Mouse (Mus musculus) lung, postnatal 4 days (tissue): ENCODE results near the gene Med13l.

Source experiments
- DNase-seq, 2 experiments: peaks; one replicate each; pipeline ENCODE4 v3.0.0; 2021

Gene Med13l

GRCm38 (mm10) chr5:118558841-118559240, 1.6 kb upstream of the Med13l start:
- no peak for DNase-seq

DNA sequence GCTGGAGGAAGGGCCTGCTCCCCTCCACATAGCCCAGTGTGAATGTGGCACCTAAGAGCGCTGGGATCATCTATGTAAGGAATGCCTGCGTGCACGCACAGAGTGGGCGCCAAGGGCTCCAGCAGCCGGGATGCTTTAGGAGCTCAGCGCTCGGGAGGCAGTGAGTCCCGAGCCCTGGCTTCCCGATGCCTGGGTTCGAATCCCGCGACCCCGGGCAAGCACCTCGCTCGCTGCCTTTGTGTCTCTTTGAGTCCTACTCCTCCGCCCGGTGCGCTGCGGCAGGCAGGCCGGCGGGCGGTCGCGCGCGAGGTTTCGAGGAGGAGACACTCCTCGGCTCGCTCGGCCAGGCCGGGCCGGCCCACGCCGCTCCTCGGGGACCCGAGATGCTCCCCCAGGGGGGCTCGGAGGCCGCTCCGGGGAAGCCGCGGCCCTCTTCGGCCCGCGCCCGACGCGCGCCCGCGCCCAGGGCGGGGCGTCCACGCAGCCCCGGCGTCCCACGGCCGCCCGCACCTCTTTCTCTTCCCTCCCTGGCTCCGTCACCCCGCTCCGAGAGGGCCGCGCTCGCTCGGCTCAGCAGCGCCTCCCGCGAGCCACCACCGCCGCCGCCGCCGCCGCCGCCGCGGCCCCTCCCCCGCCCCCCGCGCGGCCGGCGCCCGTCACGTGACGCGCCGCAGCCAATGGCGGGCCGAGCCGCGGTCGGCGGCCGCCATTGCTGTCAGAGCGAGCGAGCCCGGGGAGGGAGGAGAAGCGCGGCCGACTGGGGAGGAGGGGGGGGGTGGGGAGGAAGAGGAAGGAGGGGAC, 695 bp upstream of the Med13l start:
- peak; percentile 87 to 94 for DNase-seq

- DNase-seq: peak; percentile 49 to 57
These were observed 858 bp downstream of the Med13l start for GRCm38 (mm10) chr5:118561086-118561987.

GRCm38 (mm10) chr5:118562206-118562605, 1.7 kb downstream of the Med13l start:
- no peak for DNase-seq

GRCm38 (mm10) chr5:118563590-118563989, 3.1 kb downstream of the Med13l start:
- no peak for DNase-seq

DNA sequence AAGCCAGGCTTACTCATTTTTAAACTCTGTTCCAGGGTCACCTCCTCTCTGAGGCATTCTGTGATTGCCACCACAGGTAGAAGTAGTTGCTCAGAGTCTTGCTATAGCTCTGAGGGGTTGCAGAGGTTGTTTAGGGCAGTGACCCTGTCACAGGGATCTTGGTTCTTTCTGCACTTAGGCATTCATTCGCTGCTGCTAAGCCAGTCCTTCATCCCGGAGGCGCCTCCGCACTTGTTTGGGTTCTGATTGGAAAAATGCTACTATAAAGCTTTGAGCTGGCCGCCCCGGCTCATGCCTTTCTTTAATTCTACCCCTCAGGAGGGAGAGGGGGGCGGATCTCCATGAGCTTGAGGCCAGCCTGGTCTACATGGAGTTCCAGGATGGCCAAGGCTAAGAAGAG, 6.9 kb downstream of the Med13l start:
- no peak for DNase-seq

DNA sequence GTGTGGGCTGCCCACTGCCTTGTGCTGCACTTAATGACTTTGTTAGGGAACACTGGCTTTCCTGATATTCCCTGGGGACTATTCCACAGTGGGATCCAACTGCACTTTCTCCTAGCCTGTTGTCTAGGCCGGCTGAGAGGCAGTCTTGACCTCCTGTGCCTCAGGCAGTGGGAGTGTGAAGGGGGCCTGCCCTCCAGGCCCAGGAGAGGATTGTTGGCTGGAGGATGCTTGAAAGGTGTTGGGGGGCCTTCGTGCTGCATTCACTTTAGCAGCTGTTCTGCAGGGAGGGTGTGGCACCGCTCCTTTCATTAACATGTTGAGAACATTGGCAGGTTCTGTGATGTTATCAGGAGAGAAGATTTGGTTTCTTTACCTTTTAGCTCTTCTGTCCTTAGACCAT, 8.5 kb downstream of the Med13l start:
- DNase-seq: no peak

DNA sequence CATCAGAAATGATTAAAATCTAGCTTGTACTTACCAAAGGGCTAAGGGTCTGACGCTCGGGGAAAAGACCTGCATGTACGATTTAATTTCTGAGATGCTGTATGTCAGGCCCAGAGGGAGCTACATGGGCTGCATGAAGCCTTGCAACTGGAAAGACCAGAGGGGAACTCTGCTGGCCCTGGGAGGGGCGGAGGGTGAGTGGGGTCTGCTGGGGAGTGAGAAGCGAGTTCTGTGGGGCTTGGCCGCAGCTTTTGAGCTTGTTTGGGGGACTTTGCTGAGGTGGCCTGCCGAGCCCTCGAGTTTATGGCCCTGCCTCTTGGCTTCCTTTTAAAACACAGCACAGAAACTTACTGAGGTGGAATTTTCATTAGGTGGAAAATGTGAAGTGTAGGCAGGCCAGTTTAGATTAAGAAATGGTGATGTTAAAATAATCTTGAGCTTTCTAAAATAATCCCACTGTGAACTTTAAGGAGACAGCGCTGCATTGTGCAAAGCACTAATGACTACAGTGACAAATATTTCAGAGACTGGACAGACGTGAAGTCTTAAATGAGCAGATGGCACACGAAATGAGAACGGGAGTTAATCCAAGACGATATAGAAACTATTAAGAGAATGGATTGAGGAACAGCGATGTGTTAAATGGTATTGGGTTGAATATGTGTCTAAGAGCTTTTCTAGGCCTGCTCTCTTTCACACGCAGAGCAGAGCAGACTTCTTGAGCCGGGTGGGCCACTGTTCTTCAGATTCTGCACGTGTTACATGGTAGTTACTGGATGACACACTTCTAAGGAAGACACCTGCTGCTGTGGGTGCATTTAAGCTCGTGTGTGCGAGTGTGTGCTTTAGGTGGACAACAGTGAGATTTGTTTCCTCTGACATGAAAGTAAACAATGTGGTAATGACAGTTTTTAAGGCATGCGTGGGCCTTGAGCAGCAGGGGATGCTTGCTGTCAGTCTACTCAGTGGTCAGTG, 9.4 kb downstream of the Med13l start:
- no peak for DNase-seq

GRCm38 (mm10) chr5:118571504-118571903, 11.0 kb downstream of the Med13l start:
- DNase-seq: no peak

DNA sequence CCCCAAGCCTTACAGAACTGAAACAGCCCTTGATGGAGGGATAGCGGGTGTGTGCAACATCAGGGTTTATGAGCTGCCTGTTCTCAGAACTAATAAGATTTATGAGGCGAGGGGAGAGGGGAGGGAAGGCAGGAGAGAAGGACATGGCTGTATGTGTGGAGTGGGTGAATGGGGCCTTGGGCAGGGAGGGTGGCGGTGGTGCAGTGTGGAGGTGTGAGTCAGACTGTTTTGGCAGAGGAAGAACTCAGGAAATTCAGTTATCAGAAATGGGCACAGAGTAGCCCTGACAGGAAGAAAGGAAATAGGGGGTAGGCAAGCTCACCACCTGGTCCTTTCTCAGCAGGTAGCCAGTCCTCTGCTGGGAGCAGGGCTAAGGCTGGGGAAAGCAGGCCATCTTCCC, 13.8 kb downstream of the Med13l start:
- no peak for DNase-seq

GRCm38 (mm10) chr5:118574997-118575396, 14.5 kb downstream of the Med13l start:
- DNase-seq: no peak

DNA sequence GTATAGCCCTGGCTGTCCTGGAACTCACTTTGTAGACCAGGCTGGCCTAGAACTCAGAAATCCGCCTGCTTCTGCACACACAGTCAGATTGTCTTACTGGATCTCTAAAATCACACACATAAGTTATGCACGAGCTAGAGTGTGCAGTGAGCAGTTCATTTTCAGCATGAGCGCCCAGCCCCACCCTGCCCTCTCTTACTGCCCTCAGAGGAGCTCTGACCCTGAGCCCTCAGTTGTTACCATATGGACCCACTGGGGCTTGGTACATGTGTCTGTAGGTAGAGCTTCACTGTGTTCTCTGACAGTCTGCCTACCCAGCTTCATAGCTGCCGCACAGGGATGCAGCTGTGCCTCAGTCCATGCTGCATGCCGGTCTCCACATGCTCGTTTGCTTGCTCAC, 15.4 kb downstream of the Med13l start:
- no peak for DNase-seq

DNA sequence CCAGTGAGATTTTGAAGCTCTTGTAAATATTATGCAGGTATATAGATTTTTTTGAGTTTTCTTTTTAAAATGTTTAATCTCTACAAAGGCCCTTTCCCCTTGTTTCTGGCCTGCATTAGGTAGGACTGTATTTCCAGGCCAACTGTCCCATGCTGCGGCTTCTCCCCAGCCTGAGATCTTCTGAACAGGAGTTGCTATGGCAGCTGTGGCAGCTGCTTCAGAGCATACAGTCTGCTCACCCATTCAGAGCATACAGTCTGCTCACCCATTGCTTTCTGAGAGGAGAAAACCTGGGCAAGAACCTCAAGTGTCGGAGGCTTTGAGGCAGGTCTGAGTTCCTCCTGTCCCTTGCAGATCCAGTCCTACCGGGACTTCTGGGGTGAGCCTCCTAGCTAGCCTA, 16.3 kb downstream of the Med13l start:
- no peak for DNase-seq

GRCm38 (mm10) chr5:118585355-118585754, 24.9 kb downstream of the Med13l start:
- no peak for DNase-seq

- no peak for DNase-seq
These were observed 26.1 kb downstream of the Med13l start for GRCm38 (mm10) chr5:118586560-118586959.

DNA sequence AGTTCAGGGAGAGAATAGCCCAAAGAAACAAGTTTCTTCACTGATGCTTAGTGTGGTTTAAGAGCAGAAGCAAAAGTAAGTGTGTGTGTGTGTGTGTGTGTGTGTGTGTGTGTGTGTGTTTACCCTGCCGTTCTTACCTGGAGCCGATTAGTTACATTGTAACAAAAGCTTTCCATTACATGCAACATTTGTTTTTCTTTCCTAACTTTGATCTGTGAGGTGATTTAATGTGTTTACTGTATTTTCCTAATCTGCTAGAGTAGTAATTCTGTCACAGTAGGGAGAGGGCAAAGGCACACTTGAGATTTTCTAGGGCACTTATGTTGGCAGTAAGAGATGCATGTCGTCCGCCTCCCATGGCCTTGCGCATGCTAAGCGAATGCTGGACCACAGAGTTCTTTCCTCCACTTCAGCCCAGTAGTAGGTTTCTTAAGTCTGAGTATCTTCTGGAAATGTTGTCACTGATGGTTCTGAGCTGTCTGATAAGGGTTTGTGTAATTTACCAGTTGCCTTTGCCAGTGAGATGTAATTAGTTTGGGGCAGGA, 28.0 kb downstream of the Med13l start:
- no peak for DNase-seq

- DNase-seq: no peak
These were observed 28.9 kb downstream of the Med13l start for GRCm38 (mm10) chr5:118589186-118589892.

DNA sequence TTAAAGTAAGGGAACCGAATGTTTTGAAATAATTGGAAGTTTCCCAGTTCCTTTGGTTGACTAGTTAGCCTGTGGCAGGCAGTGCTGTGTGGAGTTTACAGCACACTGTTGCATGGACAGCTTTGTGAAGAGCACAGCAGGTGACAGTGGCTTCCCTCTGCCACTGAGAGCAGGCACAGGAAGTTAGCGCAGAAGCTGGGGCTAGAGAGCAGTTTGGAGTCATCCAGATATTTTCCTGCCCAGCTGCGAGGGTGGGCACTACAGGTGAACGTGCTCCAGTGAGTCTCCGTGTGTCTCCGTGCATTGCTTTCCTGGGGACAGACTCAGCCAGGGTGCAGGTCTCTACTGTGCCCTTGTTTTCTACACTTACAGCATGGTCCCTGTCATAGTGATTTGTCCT, 30.4 kb downstream of the Med13l start:
- no peak for DNase-seq

DNA sequence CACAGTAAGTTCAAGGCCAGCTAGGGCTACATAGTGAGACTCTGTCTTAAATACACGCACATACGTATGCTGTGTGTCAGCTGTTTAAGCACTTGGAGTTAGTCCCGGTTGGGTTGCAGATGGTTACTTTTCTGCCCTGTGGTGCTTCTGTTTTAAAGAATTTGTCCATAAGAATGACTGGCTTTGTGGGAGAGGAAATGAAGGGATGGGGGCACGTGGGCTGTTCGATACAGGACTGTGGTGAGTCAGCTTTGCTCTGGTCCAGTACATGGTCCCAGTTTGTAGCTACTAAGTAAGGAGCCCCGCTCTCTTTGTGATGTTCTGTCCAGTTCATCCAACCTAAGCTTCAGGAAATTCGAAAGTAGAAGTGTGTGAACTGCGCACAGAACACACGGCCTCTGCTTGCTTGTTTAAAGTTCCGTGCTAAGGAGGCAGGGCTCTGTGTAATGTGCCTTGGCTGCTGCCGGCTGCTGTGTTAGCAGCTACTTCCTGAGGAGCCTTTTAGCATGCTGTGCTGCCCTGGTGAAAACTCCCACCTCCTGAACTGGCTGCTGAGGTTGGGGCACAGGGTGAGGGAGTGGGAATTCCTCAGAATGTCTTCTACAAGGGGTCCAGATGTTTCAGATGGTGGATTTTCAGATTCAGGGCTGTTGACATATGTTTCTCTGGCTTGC, 31.5 kb downstream of the Med13l start:
- peak; percentile 34 to 37 for DNase-seq

DNA sequence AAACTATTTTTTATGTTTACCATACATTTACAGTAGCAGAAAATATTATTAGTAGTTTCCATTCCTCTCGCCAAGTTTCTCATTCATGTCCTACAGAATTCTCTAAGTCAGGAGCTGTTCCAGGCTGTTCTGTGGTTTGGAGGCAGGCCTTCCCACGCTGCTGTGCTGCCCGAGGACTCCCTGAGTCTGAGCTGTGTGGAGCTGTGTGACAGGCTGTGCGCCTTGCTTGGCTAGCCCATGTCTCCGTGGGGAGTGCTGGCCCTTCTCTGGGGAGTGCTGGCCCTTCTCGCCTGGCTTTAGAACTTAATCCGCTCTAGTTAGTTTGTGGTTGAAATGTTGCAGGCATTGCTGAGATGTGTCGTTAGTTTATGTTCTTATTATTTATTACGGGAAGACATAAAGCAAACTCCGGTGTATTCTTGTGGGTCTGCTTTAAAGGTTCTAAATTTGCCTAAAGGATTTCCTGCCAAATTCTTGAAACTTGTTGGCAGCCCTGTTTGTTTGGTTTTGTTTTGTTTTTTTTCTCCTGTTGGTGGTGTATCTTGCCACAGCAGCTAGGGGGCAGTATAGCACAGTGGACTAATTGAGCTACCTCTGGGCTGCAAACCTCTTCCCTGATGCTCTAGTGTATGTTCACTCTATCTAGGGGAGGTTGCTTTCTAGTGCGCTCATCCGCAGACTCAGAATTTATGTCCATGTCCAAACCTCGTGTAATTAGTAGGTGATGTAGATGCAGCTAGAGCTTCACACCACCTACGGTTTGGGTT, 34.2 kb downstream of the Med13l start:
- peak; percentile 48 to 76 for DNase-seq
